Mouse (Mus musculus): ENCODE data around the gene Gm10647.
"Not testable (repeated sequence)": the region's sequence is repeated elsewhere in the genome, so short reads cannot be mapped to it uniquely, and the experiment has no call there.

Gene Gm10647

GRCm38 (mm10) chr9:66796739-66797138 lies at the start of gene Gm10647:
Gene Gm10647, plus strand, starts transcription at chr9:66797039.
- no peak for DNase-seq (ENCODE audit: low spot score in 2 of 2)

GRCm38 (mm10) chr9:66748390-66748789 lies 48.4 kb upstream of the Gm10647 start:
- DNase-seq (ENCODE audit: low spot score in 2 of 2), result peak in 1 of 2 experiments; percentile 48

- DNase-seq (ENCODE audit: low spot score in 2 of 2), result peak; percentile 45 to 57
Measured at GRCm38 (mm10) chr9:66752849-66753248, 44.0 kb upstream of the Gm10647 start.

- no peak for DNase-seq (ENCODE audit: low spot score in 2 of 2)
Measured at GRCm38 (mm10) chr9:66760991-66761390, 35.8 kb upstream of the Gm10647 start.

- DNase-seq (ENCODE audit: low spot score in 2 of 2), result no peak
Measured at GRCm38 (mm10) chr9:66768721-66769120, 28.1 kb upstream of the Gm10647 start.

- DNase-seq (ENCODE audit: low spot score in 2 of 2), result no peak
Measured at GRCm38 (mm10) chr9:66769275-66769674, 27.6 kb upstream of the Gm10647 start.

GRCm38 (mm10) chr9:66770701-66771100 lies 26.1 kb upstream of the Gm10647 start:
- DNase-seq (ENCODE audit: low spot score in 2 of 2), result no peak

GRCm38 (mm10) chr9:66784552-66784951 lies 12.3 kb upstream of the Gm10647 start:
- not testable (repeated sequence) for DNase-seq (ENCODE audit: low spot score in 2 of 2)

- DNase-seq (ENCODE audit: low spot score in 2 of 2), result peak in 1 of 2 experiments; percentile 38
Measured at GRCm38 (mm10) chr9:66787821-66788220, 9.0 kb upstream of the Gm10647 start.

- DNase-seq (ENCODE audit: low spot score in 2 of 2), result no peak
Measured at GRCm38 (mm10) chr9:66794629-66795463, 2.0 kb upstream of the Gm10647 start.

- DNase-seq (ENCODE audit: low spot score in 2 of 2), result peak; percentile 95 to 96
Measured at GRCm38 (mm10) chr9:66795464-66796324, 1.1 kb upstream of the Gm10647 start, which contains the start of gene Aph1b. Gene Aph1b, minus strand, starts transcription at chr9:66795490.

GRCm38 (mm10) chr9:66801947-66802346 lies 5.1 kb downstream of the Gm10647 start:
- DNase-seq (ENCODE audit: low spot score in 2 of 2), result no peak

- DNase-seq (ENCODE audit: low spot score in 2 of 2), result not testable (repeated sequence)
Measured at GRCm38 (mm10) chr9:66805951-66806350, 9.1 kb downstream of the Gm10647 start.

GRCm38 (mm10) chr9:66813392-66813791 lies 16.6 kb downstream of the Gm10647 start:
- DNase-seq (ENCODE audit: low spot score in 2 of 2), result no peak

- no peak for DNase-seq (ENCODE audit: low spot score in 2 of 2)
Measured at GRCm38 (mm10) chr9:66820996-66821395, 24.2 kb downstream of the Gm10647 start.

- DNase-seq (ENCODE audit: low spot score in 2 of 2), result not testable (repeated sequence)
Measured at GRCm38 (mm10) chr9:66822255-66822654, 25.4 kb downstream of the Gm10647 start.

GRCm38 (mm10) chr9:66825990-66826389 lies 29.2 kb downstream of the Gm10647 start:
- DNase-seq (ENCODE audit: low spot score in 2 of 2), result peak in 1 of 2 experiments; percentile 49

- DNase-seq (ENCODE audit: low spot score in 2 of 2), result no peak
Measured at GRCm38 (mm10) chr9:66832366-66832908, 35.6 kb downstream of the Gm10647 start.

GRCm38 (mm10) chr9:66833851-66834250 lies 37.0 kb downstream of the Gm10647 start:
- DNase-seq (ENCODE audit: low spot score in 2 of 2), result peak; percentile 25 to 43

- DNase-seq (ENCODE audit: low spot score in 2 of 2), result peak; percentile 99
Measured at GRCm38 (mm10) chr9:66834318-66835096, 37.7 kb downstream of the Gm10647 start, which contains the start of gene Aph1c. Gene Aph1c, minus strand, starts transcription at chr9:66834726.

- DNase-seq (ENCODE audit: low spot score in 2 of 2), result no peak
Measured at GRCm38 (mm10) chr9:66835097-66835480, 38.2 kb downstream of the Gm10647 start.
